Mouse (Mus musculus): ENCODE measurements at regions not wholly inside any gene's neighbourhood (a gene's known extent, or its start where the extent isn't known, plus 50 kb on each side); places are given as distances from the start of the nearest gene placed in this dataset.
A peak's percentile ranks its signal among the peaks of the same experiment; 100 is the strongest.

DNA sequence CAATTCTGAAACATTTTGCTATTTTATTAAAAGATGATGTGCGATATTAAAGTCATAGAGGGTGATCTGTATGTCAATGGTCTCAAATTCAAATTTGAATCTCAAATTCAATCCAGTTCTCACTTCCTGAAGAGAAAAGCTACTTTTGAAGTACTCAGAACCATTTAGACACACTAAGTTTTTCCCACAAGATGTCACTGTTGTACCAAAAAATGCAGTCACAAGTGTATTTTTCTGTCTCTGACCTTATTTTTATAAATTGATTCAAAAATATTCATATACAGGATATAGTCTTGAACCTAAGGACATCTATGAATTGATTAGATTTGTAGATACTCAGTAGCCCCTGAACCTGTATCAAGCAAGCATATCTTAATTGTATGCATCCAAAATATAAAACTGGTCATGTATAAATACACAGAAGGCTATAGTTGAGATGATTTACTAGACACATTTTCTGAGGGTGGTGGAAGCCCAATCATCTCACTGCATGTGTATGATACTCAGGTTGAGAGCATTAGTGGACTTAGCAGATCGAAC lies 137.8 kb upstream of the Arhgap42 start:
- Histone ChIP-seq H3K4me2 (replicated peaks; ENCODE audit: low read depth, low read length, severe bottlenecking) (no peak overlapping the region), H3K27me3 (ENCODE audit: control insufficient read depth, insufficient read depth, low read length) (no peaks in the 10 kb centered on the region), H3K4me3 (replicated peaks; ENCODE audit: low read length) (no peak overlapping the region), H3K36me3 (ENCODE audit: control insufficient read depth, insufficient read depth, low read length) (no peaks in the 10 kb centered on the region), H3K9me3 (ENCODE audit: control insufficient read depth, low read length) (no peaks in the 10 kb centered on the region), H3K27ac (replicated peaks; ENCODE audit: low read depth, low read length) (no peak overlapping the region), H3K4me1 (ENCODE audit: control insufficient read depth, insufficient read depth, low read length) (no peaks in the 10 kb centered on the region), H3K9ac (ENCODE audit: low read depth, low read length, severe bottlenecking) (no peak overlapping the region)
- DNase-seq (ENCODE audit: low spot score) (peak; percentile 27), ATAC-seq (ENCODE audit: low FRiP score, low read depth) (no peak)
- 72% methylated on average over 2 of the region's 2 CpGs for WGBS
- TF ChIP-seq POLR2A (IDR thresholded peaks at IDR 0.05; ENCODE audit: borderline replicate concordance, extremely low read depth, insufficient read depth, insufficient read length): no peak

DNA sequence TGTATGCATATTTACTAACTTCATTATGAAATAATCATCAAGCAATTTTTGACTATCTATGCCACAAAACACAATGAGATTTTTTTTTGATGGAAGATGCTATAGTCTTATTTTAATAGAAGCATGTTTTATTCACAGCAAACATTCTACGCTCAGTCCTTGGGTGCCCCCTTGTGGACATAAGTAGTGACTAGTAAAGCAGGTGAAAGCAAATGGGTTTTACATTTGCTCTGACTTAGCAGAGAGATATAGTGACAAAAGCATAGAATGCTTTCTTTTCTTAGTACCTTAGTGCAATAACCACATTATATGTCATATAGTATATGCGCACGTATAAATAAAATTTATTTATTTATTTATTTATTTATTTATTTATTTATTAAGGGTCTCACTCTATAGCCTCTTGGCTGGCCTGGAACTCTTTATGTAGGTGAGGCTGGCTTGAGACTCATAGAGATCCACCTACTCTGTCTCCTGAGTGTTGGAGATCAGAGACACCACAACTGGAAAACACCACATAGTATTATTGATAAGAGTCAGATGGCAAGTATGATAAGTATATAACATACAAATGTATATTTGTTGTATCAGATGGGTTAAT lies 136.5 kb upstream of the Arhgap42 start:
- H3K36me3 ChIP-seq (ENCODE audit: control insufficient read depth, insufficient read depth, low read length): no peaks in the 10 kb centered on the region
- H3K4me1 ChIP-seq (ENCODE audit: control insufficient read depth, insufficient read depth, low read length): no peaks in the 10 kb centered on the region
- H3K27me3 ChIP-seq (ENCODE audit: control insufficient read depth, insufficient read depth, low read length): no peaks in the 10 kb centered on the region
- H3K4me3 ChIP-seq (replicated peaks; ENCODE audit: low read length): no peak overlapping the region
- WGBS: 26% methylated on average over 3 of the region's 3 CpGs
- no peak for TF ChIP-seq POLR2A (IDR thresholded peaks at IDR 0.05; ENCODE audit: borderline replicate concordance, extremely low read depth, insufficient read depth, insufficient read length)
- H3K9me3 ChIP-seq (ENCODE audit: control insufficient read depth, low read length): no peaks in the 10 kb centered on the region
- ATAC-seq (ENCODE audit: low FRiP score, low read depth): peak; percentile 44; the same call in 1 of the 2 replicates
- H3K27ac ChIP-seq (replicated peaks; ENCODE audit: low read depth, low read length): no peak overlapping the region
- no peak overlapping the region for H3K4me2 ChIP-seq (replicated peaks; ENCODE audit: low read depth, low read length, severe bottlenecking)
- no peak overlapping the region for H3K9ac ChIP-seq (ENCODE audit: low read depth, low read length, severe bottlenecking)
- DNase-seq (ENCODE audit: low spot score): peak; percentile 91

DNA sequence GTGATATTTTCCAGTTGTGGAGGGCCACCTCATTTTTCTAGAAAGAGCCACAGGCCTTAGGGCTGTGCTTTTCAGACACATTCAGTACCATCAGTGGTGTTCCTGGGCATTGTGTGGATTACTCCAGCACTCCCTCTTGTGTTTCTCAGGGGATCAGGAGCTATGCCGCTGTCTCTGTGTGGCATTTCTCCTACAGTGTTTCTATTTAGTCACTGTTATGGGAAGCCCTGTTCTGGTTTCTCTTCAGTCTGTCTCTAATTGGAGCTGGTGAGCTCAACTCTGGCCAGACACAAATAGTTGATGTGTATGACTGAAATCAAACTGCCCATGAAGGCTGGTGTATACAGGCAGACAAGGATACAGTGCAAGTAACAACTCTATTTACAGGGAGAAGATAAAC lies 133.7 kb upstream of the Arhgap42 start:
- no peak for TF ChIP-seq POLR2A (IDR thresholded peaks at IDR 0.05; ENCODE audit: borderline replicate concordance, extremely low read depth, insufficient read depth, insufficient read length)
- DNase-seq (ENCODE audit: low spot score) (no peak), ATAC-seq (ENCODE audit: low FRiP score, low read depth) (no peak)
- Histone ChIP-seq H3K36me3 (ENCODE audit: control insufficient read depth, insufficient read depth, low read length) (no peaks in the 10 kb centered on the region), H3K9ac (ENCODE audit: low read depth, low read length, severe bottlenecking) (no peak overlapping the region), H3K4me3 (replicated peaks; ENCODE audit: low read length) (no peak overlapping the region), H3K4me1 (ENCODE audit: control insufficient read depth, insufficient read depth, low read length) (no peaks in the 10 kb centered on the region), H3K27ac (replicated peaks; ENCODE audit: low read depth, low read length) (no peak overlapping the region), H3K27me3 (ENCODE audit: control insufficient read depth, insufficient read depth, low read length) (no peaks in the 10 kb centered on the region), H3K9me3 (ENCODE audit: control insufficient read depth, low read length) (no peaks in the 10 kb centered on the region), H3K4me2 (replicated peaks; ENCODE audit: low read depth, low read length, severe bottlenecking) (no peak overlapping the region)
- WGBS: 65% methylated on average over 1 of the region's 1 CpGs

DNA sequence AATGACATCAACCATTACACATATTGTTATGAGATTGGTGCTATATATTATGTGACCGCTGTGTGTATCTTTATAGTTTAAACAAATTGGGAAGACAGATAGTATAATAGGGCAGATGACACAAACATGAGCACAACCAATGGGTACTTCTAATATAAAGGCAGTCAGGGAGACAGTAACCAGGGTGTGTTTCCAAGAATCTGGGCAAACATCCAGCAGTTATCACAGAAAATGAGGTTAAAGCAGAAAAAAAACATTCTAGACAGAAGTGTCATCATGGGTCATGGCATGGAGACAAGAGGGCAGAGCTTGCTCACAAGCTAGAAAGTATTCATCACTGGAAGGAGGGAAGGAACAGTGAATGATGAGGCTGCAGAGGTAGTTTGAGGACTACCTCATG lies 129.8 kb upstream of the Arhgap42 start:
- Histone ChIP-seq H3K4me3 (replicated peaks; ENCODE audit: low read length) (no peak overlapping the region), H3K4me1 (ENCODE audit: control insufficient read depth, insufficient read depth, low read length) (no peaks in the 10 kb centered on the region), H3K36me3 (ENCODE audit: control insufficient read depth, insufficient read depth, low read length) (no peaks in the 10 kb centered on the region), H3K4me2 (replicated peaks; ENCODE audit: low read depth, low read length, severe bottlenecking) (no peak overlapping the region), H3K27me3 (ENCODE audit: control insufficient read depth, insufficient read depth, low read length) (no peaks in the 10 kb centered on the region), H3K27ac (replicated peaks; ENCODE audit: low read depth, low read length) (no peak overlapping the region), H3K9ac (ENCODE audit: low read depth, low read length, severe bottlenecking) (no peak overlapping the region), H3K9me3 (ENCODE audit: control insufficient read depth, low read length) (no peaks in the 10 kb centered on the region)
- TF ChIP-seq POLR2A (IDR thresholded peaks at IDR 0.05; ENCODE audit: borderline replicate concordance, extremely low read depth, insufficient read depth, insufficient read length): no peak
- WGBS: 89% methylated on average over 1 of the region's 1 CpGs
- no peak for DNase-seq (ENCODE audit: low spot score)
- ATAC-seq (ENCODE audit: low FRiP score, low read depth): no peak

DNA sequence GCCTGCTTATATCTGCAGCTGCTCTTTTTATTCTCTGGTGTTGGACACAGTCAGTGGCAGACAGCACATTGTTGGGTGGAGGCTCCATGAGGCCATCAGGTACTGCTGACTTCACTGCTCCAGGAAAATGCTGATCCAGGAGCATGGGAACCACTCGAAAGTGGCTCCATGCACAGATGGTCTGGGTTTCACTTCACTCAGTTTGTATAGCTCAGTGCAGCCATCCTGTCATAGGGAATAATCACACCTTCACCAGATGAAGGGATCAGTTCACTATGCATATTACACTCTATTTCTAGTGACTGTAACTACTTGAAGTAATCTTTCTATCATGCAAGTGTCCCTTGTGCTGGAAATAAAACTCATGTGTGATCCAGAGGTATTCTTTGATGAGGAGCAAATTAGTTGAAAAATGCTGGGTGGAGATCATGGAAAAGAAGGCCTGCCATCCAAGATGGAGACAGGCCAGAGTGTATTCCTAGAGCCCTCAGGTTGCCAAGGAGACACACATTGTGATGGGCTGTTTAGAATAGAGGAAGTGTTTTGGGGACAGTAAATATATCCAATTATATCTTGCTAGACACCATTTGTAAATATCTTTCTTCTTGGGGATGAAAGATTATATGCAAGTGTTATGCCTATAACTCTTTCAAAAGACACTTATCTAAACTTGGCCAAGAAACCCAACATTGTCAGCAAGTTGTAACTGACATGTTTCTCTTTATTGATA lies 103.7 kb upstream of the Arhgap42 start:
- no peak overlapping the region for H3K9ac ChIP-seq (ENCODE audit: low read depth, low read length, severe bottlenecking)
- H3K4me3 ChIP-seq (replicated peaks; ENCODE audit: low read length): no peak overlapping the region
- 63% methylated on average over 1 of the region's 1 CpGs for whole genome bisulfite sequencing
- H3K27me3 ChIP-seq (ENCODE audit: control insufficient read depth, insufficient read depth, low read length): no peaks in the 10 kb centered on the region
- TF ChIP-seq POLR2A (IDR thresholded peaks at IDR 0.05; ENCODE audit: borderline replicate concordance, extremely low read depth, insufficient read depth, insufficient read length): no peak
- ATAC-seq (ENCODE audit: low FRiP score, low read depth): no peak
- no peak for DNase-seq (ENCODE audit: low spot score)
- no peak overlapping the region for H3K4me2 ChIP-seq (replicated peaks; ENCODE audit: low read depth, low read length, severe bottlenecking)
- H3K36me3 ChIP-seq (ENCODE audit: control insufficient read depth, insufficient read depth, low read length): no peaks in the 10 kb centered on the region
- no peaks in the 10 kb centered on the region for H3K9me3 ChIP-seq (ENCODE audit: control insufficient read depth, low read length)
- no peaks in the 10 kb centered on the region for H3K4me1 ChIP-seq (ENCODE audit: control insufficient read depth, insufficient read depth, low read length)
- H3K27ac ChIP-seq (replicated peaks; ENCODE audit: low read depth, low read length): no peak overlapping the region
